Mouse (Mus musculus) midbrain, embryonic 11.5 days (tissue): ENCODE measurements around the gene Plac1. TPM values are rescaled to one million over a fixed set of nuclear protein-coding genes. Genes with fewer than 3 reads are reported as not detected.

Experiments
- ATAC-seq: fragments of 200-750 bp; cut with Nextera tagmentation; 2 replicates; pipeline ENCODE4 v1.8.0; 2017; ENCODE audit warnings: moderate TSS enrichment, moderate library complexity; ENCODE audit not compliant: low FRiP score
- DNase-seq: peaks from one replicate; pipeline ENCODE4 v3.0.0; 2015; ENCODE audit warnings: low spot score; ENCODE audit errors: missing footprints
- H3K27ac ChIP-seq: fragments of 300-500 bp; sonication (generic); 2 replicates; pipeline ENCODE4 v1.5.1; 2014; ENCODE audit warnings: low read depth, low read length
- H3K27me3 ChIP-seq: fragments of 300-500 bp; sonication (generic); 2 replicates; pipeline ENCODE4 v1.6.1; 2014; ENCODE audit warnings: mild to moderate bottlenecking, low read length, moderate library complexity, mixed read lengths; ENCODE audit not compliant: control insufficient read depth, insufficient read depth
- H3K36me3 ChIP-seq: fragments of 300-500 bp; sonication (generic); 2 replicates; pipeline ENCODE4 v1.6.1; 2014; ENCODE audit warnings: mild to moderate bottlenecking, low read length, moderate library complexity, mixed read lengths; ENCODE audit not compliant: control insufficient read depth, insufficient read depth
- H3K4me1 ChIP-seq: fragments of 300-500 bp; sonication (generic); 2 replicates; pipeline ENCODE4 v1.6.1; 2014; ENCODE audit warnings: low read length; ENCODE audit not compliant: control insufficient read depth, insufficient read depth
- H3K4me2 ChIP-seq: fragments of 300-500 bp; sonication (generic); 2 replicates; pipeline ENCODE4 v1.6.1; 2014; ENCODE audit warnings: mild to moderate bottlenecking, moderate library complexity
- H3K4me3 ChIP-seq: fragments of 300-500 bp; sonication (generic); 2 replicates; pipeline ENCODE4 v1.5.1; 2014; ENCODE audit warnings: low read depth, low read length
- H3K9ac ChIP-seq: fragments of 300-500 bp; sonication (generic); 2 replicates; pipeline ENCODE4 v1.6.1; 2014; ENCODE audit warnings: low read length
- H3K9me3 ChIP-seq: fragments of 300-500 bp; sonication (generic); 2 replicates; pipeline ENCODE4 v1.6.1; 2016; ENCODE audit warnings: low read length; ENCODE audit not compliant: control insufficient read depth
- WGBS: fragments of 180-500 bp; shearing (Covaris S2); extraction: QIAGEN DNeasy Blood & Tissue Kit; methylation state at CpG from one replicate; pipeline ENCODE4 v1.1.7; 2014; 5-methylcytosine and 5-hydroxymethylcytosine counted together
- polyA plus RNA-seq: library from polyadenylated mRNA; unstranded; fragments of >200 nt; fragmentation: Nextera tagmentation; extraction: Ambion mirVana; gene quantifications from 2 replicates; pipeline ENCODE4 v1.2.1, GENCODE M21; 2014

The Plac1 gene
- polyA plus RNA-seq, 1 experiment from 2014 or later: 1.9 TPM

- no peak overlapping the region for H3K9ac ChIP-seq
- no peaks in the 10 kb centered on the region for H3K9me3 ChIP-seq
- ATAC-seq (no peak), DNase-seq (no peak)
- no peaks in the 10 kb centered on the region for H3K27me3 ChIP-seq
- H3K4me1 ChIP-seq: no peaks in the 10 kb centered on the region
- H3K4me3 ChIP-seq: no peak overlapping the region
- H3K27ac ChIP-seq: no peak overlapping the region
- H3K4me2 ChIP-seq: no peak overlapping the region
- no peaks in the 10 kb centered on the region for H3K36me3 ChIP-seq
- 74% methylated on average over 2 of the region's 2 CpGs for WGBS
These were observed 132.8 kb downstream of the Plac1 start for GRCm38 (mm10) chrX:53107127-53107526.

- DNase-seq: no peak
- H3K9ac ChIP-seq: no peak overlapping the region
- no peaks in the 10 kb centered on the region for H3K27me3 ChIP-seq
- no peaks in the 10 kb centered on the region for H3K36me3 ChIP-seq
- ATAC-seq: no peak
- H3K4me2 ChIP-seq: no peak overlapping the region
- H3K4me1 ChIP-seq: no peaks in the 10 kb centered on the region
- H3K9me3 ChIP-seq: no peaks in the 10 kb centered on the region
- no peak overlapping the region for H3K27ac ChIP-seq
- H3K4me3 ChIP-seq: no peak overlapping the region
- 78% methylated on average over 2 of the region's 2 CpGs for WGBS
These were observed 138.7 kb downstream of the Plac1 start for GRCm38 (mm10) chrX:53101165-53101564.

GRCm38 (mm10) chrX:53099951-53100350 lies 140.0 kb downstream of the Plac1 start:
- no peaks in the 10 kb centered on the region for H3K36me3 ChIP-seq
- no peak overlapping the region for H3K27ac ChIP-seq
- no peak overlapping the region for H3K4me2 ChIP-seq
- H3K9ac ChIP-seq: no peak overlapping the region
- H3K4me3 ChIP-seq: no peak overlapping the region
- H3K27me3 ChIP-seq: no peaks in the 10 kb centered on the region
- 67% methylated on average over 7 of the region's 7 CpGs for WGBS
- no peak for ATAC-seq
- no peak for DNase-seq
- no peaks in the 10 kb centered on the region for H3K9me3 ChIP-seq
- no peaks in the 10 kb centered on the region for H3K4me1 ChIP-seq

GRCm38 (mm10) chrX:53099266-53099665 lies 140.6 kb downstream of the Plac1 start:
- H3K27me3 ChIP-seq: no peaks in the 10 kb centered on the region
- 83% methylated on average over 3 of the region's 3 CpGs for WGBS
- no peak overlapping the region for H3K9ac ChIP-seq
- H3K4me1 ChIP-seq: no peaks in the 10 kb centered on the region
- no peaks in the 10 kb centered on the region for H3K36me3 ChIP-seq
- no peak for DNase-seq
- H3K9me3 ChIP-seq: no peaks in the 10 kb centered on the region
- ATAC-seq: no peak
- H3K27ac ChIP-seq: no peak overlapping the region
- no peak overlapping the region for H3K4me3 ChIP-seq
- no peak overlapping the region for H3K4me2 ChIP-seq

GRCm38 (mm10) chrX:53098293-53098692 lies 141.6 kb downstream of the Plac1 start:
- Histone ChIP-seq H3K27me3 (no peaks in the 10 kb centered on the region), H3K4me2 (no peak overlapping the region)

GRCm38 (mm10) chrX:53097786-53098185 lies 142.1 kb downstream of the Plac1 start:
- WGBS: 80% methylated on average over 4 of the region's 4 CpGs
- no peaks in the 10 kb centered on the region for H3K4me1 ChIP-seq

More at GRCm38 (mm10) chrX:53098293-53098692, 141.6 kb downstream of the Plac1 start:
- no peak overlapping the region for H3K9ac ChIP-seq
- ATAC-seq: no peak
- no peak overlapping the region for H3K4me3 ChIP-seq
- WGBS: 52% methylated on average over 4 of the region's 4 CpGs
- DNase-seq: no peak
- H3K9me3 ChIP-seq: no peaks in the 10 kb centered on the region
- no peak overlapping the region for H3K27ac ChIP-seq
- H3K36me3 ChIP-seq: no peaks in the 10 kb centered on the region
- H3K4me1 ChIP-seq: no peaks in the 10 kb centered on the region

GRCm38 (mm10) chrX:53093381-53093780 lies 146.5 kb downstream of the Plac1 start:
- no peaks in the 10 kb centered on the region for H3K36me3 ChIP-seq
- H3K9me3 ChIP-seq: no peaks in the 10 kb centered on the region
- DNase-seq (no peak), ATAC-seq (no peak)
- H3K27me3 ChIP-seq: no peaks in the 10 kb centered on the region
- WGBS: 64% methylated on average over 2 of the region's 2 CpGs
- no peak overlapping the region for H3K27ac ChIP-seq
- H3K4me2 ChIP-seq: no peak overlapping the region
- no peak overlapping the region for H3K4me3 ChIP-seq
- no peak overlapping the region for H3K9ac ChIP-seq
- no peaks in the 10 kb centered on the region for H3K4me1 ChIP-seq

More at GRCm38 (mm10) chrX:53097786-53098185, 142.1 kb downstream of the Plac1 start:
- Histone ChIP-seq H3K9ac (no peak overlapping the region), H3K27ac (no peak overlapping the region), H3K9me3 (no peaks in the 10 kb centered on the region), H3K4me2 (no peak overlapping the region), H3K36me3 (no peaks in the 10 kb centered on the region), H3K27me3 (no peaks in the 10 kb centered on the region), H3K4me3 (no peak overlapping the region)
- ATAC-seq: no peak
- DNase-seq: no peak

- Histone ChIP-seq H3K27me3 (no peaks in the 10 kb centered on the region), H3K9ac (no peak overlapping the region), H3K36me3 (no peaks in the 10 kb centered on the region), H3K27ac (no peak overlapping the region), H3K4me3 (no peak overlapping the region), H3K9me3 (no peaks in the 10 kb centered on the region), H3K4me2 (no peak overlapping the region), H3K4me1 (no peaks in the 10 kb centered on the region)
- DNase-seq (no peak), ATAC-seq (no peak)
- WGBS: 77% methylated on average over 5 of the region's 5 CpGs
These were observed 151.1 kb downstream of the Plac1 start for GRCm38 (mm10) chrX:53088663-53089292.

- Histone ChIP-seq H3K4me1 (no peaks in the 10 kb centered on the region), H3K4me3 (no peak overlapping the region), H3K27ac (no peak overlapping the region), H3K9ac (no peak overlapping the region), H3K36me3 (no peaks in the 10 kb centered on the region), H3K27me3 (no peaks in the 10 kb centered on the region), H3K4me2 (no peak overlapping the region), H3K9me3 (no peaks in the 10 kb centered on the region)
- WGBS: 81% methylated on average over 1 of the region's 1 CpGs
- DNase-seq: no peak
- no peak for ATAC-seq
These were observed 152.7 kb downstream of the Plac1 start for GRCm38 (mm10) chrX:53087202-53087601.
